Mouse (Mus musculus): ENCODE data around the gene Slc46a1. TPM values are rescaled to one million over a fixed set of nuclear protein-coding genes. Genes with fewer than 3 reads are reported as not detected.

Gene Slc46a1
- polyA plus RNA-seq, 1 experiment from 2014 or later: 20.5 TPM

GRCm38 (mm10) chr11:78448242-78448641 is 17.3 kb upstream of the Slc46a1 start:
- H3K4me3 ChIP-seq (ENCODE audit: low read depth, low read length): no peak overlapping the region
- WGBS: 80% methylated on average over 1 of the region's 1 CpGs
- no peaks in the 10 kb centered on the region for H3K4me1 ChIP-seq (ENCODE audit: control insufficient read depth, insufficient read depth, low read length)
- H3K9me3 ChIP-seq (ENCODE audit: control insufficient read depth, low read length): no peaks in the 10 kb centered on the region
- H3K4me2 ChIP-seq: no peak overlapping the region
- H3K27me3 ChIP-seq (ENCODE audit: control insufficient read depth, insufficient read depth, low read length): no peaks in the 10 kb centered on the region
- H3K36me3 ChIP-seq (ENCODE audit: control insufficient read depth, insufficient read depth, low read length): no peaks in the 10 kb centered on the region
- ATAC-seq (ENCODE audit: low FRiP score): no peak
- no peak for DNase-seq (ENCODE audit: low spot score, missing footprints)
- H3K9ac ChIP-seq (ENCODE audit: low read length): no peak overlapping the region
- no peak overlapping the region for H3K27ac ChIP-seq (ENCODE audit: low read depth, low read length)

GRCm38 (mm10) chr11:78450337-78450736 is 15.2 kb upstream of the Slc46a1 start:
- Histone ChIP-seq H3K9ac (ENCODE audit: low read length) (no peak overlapping the region), H3K36me3 (ENCODE audit: control insufficient read depth, insufficient read depth, low read length) (no peaks in the 10 kb centered on the region), H3K4me2 (no peak overlapping the region), H3K9me3 (ENCODE audit: control insufficient read depth, low read length) (no peaks in the 10 kb centered on the region), H3K4me1 (ENCODE audit: control insufficient read depth, insufficient read depth, low read length) (no peaks in the 10 kb centered on the region), H3K27me3 (ENCODE audit: control insufficient read depth, insufficient read depth, low read length) (no peaks in the 10 kb centered on the region), H3K4me3 (ENCODE audit: low read depth, low read length) (no peak overlapping the region), H3K27ac (ENCODE audit: low read depth, low read length) (no peak overlapping the region)
- WGBS: 63% methylated on average over 2 of the region's 2 CpGs
- DNase-seq (ENCODE audit: low spot score, missing footprints) (no peak), ATAC-seq (ENCODE audit: low FRiP score) (no peak)

GRCm38 (mm10) chr11:78453675-78454074 is 11.8 kb upstream of the Slc46a1 start:
- Histone ChIP-seq H3K27ac (ENCODE audit: low read depth, low read length) (no peak overlapping the region), H3K9me3 (ENCODE audit: control insufficient read depth, low read length) (no peaks in the 10 kb centered on the region), H3K27me3 (ENCODE audit: control insufficient read depth, insufficient read depth, low read length) (no peaks in the 10 kb centered on the region), H3K4me2 (no peak overlapping the region), H3K36me3 (ENCODE audit: control insufficient read depth, insufficient read depth, low read length) (no peaks in the 10 kb centered on the region), H3K4me3 (ENCODE audit: low read depth, low read length) (no peak overlapping the region), H3K9ac (ENCODE audit: low read length) (no peak overlapping the region), H3K4me1 (ENCODE audit: control insufficient read depth, insufficient read depth, low read length) (no peaks in the 10 kb centered on the region)
- DNase-seq (ENCODE audit: low spot score, missing footprints): peak; percentile 89
- ATAC-seq (ENCODE audit: low FRiP score): no peak
- 7% methylated on average over 4 of the region's 4 CpGs for whole genome bisulfite sequencing

- Histone ChIP-seq H3K36me3 (ENCODE audit: control insufficient read depth, insufficient read depth, low read length) (no peaks in the 10 kb centered on the region), H3K9ac (ENCODE audit: low read length) (no peak overlapping the region), H3K4me2 (no peak overlapping the region), H3K27me3 (ENCODE audit: control insufficient read depth, insufficient read depth, low read length) (no peaks in the 10 kb centered on the region), H3K4me3 (ENCODE audit: low read depth, low read length) (no peak overlapping the region), H3K27ac (ENCODE audit: low read depth, low read length) (no peak overlapping the region), H3K9me3 (ENCODE audit: control insufficient read depth, low read length) (no peaks in the 10 kb centered on the region), H3K4me1 (ENCODE audit: control insufficient read depth, insufficient read depth, low read length) (no peaks in the 10 kb centered on the region)
- WGBS: 70% methylated on average over 7 of the region's 7 CpGs
- DNase-seq (ENCODE audit: low spot score, missing footprints): no peak
- ATAC-seq (ENCODE audit: low FRiP score): no peak
These were observed 11.2 kb upstream of the Slc46a1 start for GRCm38 (mm10) chr11:78454276-78454675.

DNA sequence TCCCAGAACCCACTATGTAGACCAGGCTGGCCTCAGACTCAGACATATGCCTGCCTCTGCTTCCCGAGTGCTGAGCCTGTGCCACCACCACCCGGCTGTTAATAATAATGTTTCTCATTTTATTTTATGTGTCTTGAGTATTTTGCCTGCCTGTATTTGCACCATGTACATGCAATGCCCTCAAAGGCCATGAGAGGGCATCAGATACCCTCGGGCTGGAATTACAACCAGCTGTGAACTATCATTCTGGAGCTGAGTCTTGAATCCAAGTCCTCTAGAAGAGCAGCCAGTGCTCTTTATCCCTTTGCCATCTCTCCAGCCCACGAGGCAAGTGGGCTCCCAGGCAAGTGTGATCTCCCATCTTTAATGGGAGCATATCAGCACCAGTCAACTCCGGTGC is 10.2 kb upstream of the Slc46a1 start:
- Histone ChIP-seq H3K27me3 (ENCODE audit: control insufficient read depth, insufficient read depth, low read length) (no peaks in the 10 kb centered on the region), H3K9ac (ENCODE audit: low read length) (no peak overlapping the region), H3K4me3 (ENCODE audit: low read depth, low read length) (no peak overlapping the region), H3K27ac (ENCODE audit: low read depth, low read length) (no peak overlapping the region), H3K4me2 (no peak overlapping the region), H3K4me1 (ENCODE audit: control insufficient read depth, insufficient read depth, low read length) (no peaks in the 10 kb centered on the region), H3K9me3 (ENCODE audit: control insufficient read depth, low read length) (no peaks in the 10 kb centered on the region), H3K36me3 (ENCODE audit: control insufficient read depth, insufficient read depth, low read length) (no peaks in the 10 kb centered on the region)
- no peak for DNase-seq (ENCODE audit: low spot score, missing footprints)
- 44% methylated on average over 5 of the region's 5 CpGs for WGBS
- no peak for ATAC-seq (ENCODE audit: low FRiP score)

DNA sequence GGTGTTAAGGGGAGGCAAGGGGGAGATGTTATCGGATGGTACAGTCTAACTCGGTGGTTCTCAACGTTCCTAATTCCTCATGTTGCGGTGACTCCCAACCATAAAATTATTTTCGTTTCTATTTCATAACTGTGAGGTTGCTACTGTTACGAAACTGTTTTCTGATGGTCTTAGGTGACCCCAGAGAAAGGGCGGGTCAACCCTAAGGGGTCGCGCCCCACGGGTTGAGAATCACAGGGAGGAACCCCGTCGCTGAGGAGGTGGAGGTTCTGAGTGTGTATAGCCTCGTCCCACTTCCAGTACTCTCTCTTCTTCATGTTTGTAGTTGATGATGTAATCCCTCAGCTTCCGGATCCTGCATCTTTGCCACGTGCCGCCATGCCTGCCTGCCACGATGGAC is 6.8 kb upstream of the Slc46a1 start:
- H3K9ac ChIP-seq (ENCODE audit: low read length): no peak overlapping the region
- H3K27me3 ChIP-seq (ENCODE audit: control insufficient read depth, insufficient read depth, low read length): no peaks in the 10 kb centered on the region
- no peaks in the 10 kb centered on the region for H3K36me3 ChIP-seq (ENCODE audit: control insufficient read depth, insufficient read depth, low read length)
- no peak overlapping the region for H3K27ac ChIP-seq (ENCODE audit: low read depth, low read length)
- H3K9me3 ChIP-seq (ENCODE audit: control insufficient read depth, low read length): no peaks in the 10 kb centered on the region
- WGBS: 86% methylated on average over 17 of the region's 17 CpGs
- ATAC-seq (ENCODE audit: low FRiP score) (no peak), DNase-seq (ENCODE audit: low spot score, missing footprints) (no peak)
- H3K4me2 ChIP-seq: no peak overlapping the region
- H3K4me3 ChIP-seq (ENCODE audit: low read depth, low read length): no peak overlapping the region
- no peaks in the 10 kb centered on the region for H3K4me1 ChIP-seq (ENCODE audit: control insufficient read depth, insufficient read depth, low read length)

DNA sequence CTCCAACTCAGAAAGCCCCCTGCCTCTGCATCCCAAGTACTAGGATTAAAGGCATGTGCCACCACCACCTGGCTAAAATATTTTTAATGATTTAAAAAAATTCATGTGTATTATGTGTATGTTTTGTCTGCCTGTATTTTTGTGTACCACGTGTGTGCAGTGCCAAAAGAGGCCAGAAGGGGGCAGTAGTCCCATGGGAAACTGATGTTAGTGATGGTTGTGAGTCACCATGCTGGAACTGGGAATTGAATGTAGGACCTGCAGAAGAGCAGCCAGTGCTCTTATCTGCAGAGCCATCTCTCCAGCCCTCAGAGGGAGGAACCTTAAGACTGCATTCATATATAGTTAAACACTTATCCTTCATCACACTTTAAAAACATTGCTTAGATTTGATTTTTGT is 3.6 kb upstream of the Slc46a1 start:
- Histone ChIP-seq H3K4me2 (no peak overlapping the region), H3K9me3 (ENCODE audit: control insufficient read depth, low read length) (no peaks in the 10 kb centered on the region), H3K4me3 (ENCODE audit: low read depth, low read length) (no peak overlapping the region), H3K27ac (ENCODE audit: low read depth, low read length) (no peak overlapping the region), H3K4me1 (ENCODE audit: control insufficient read depth, insufficient read depth, low read length) (peaks cover 11% of the 10 kb centered on the region), H3K27me3 (ENCODE audit: control insufficient read depth, insufficient read depth, low read length) (no peaks in the 10 kb centered on the region), H3K9ac (ENCODE audit: low read length) (no peak overlapping the region), H3K36me3 (ENCODE audit: control insufficient read depth, insufficient read depth, low read length) (no peaks in the 10 kb centered on the region)
- DNase-seq (ENCODE audit: low spot score, missing footprints): peak; percentile 86
- no peak for ATAC-seq (ENCODE audit: low FRiP score)
- 50% methylated on average over 1 of the region's 1 CpGs for WGBS

GRCm38 (mm10) chr11:78462669-78463068 is 2.8 kb upstream of the Slc46a1 start:
- H3K27ac ChIP-seq (ENCODE audit: low read depth, low read length): no peak overlapping the region
- 81% methylated on average over 5 of the region's 5 CpGs for WGBS
- no peak overlapping the region for H3K9ac ChIP-seq (ENCODE audit: low read length)
- no peak overlapping the region for H3K4me2 ChIP-seq
- no peaks in the 10 kb centered on the region for H3K9me3 ChIP-seq (ENCODE audit: control insufficient read depth, low read length)
- H3K4me1 ChIP-seq (ENCODE audit: control insufficient read depth, insufficient read depth, low read length): peaks cover 11% of the 10 kb centered on the region
- ATAC-seq (ENCODE audit: low FRiP score) (no peak), DNase-seq (ENCODE audit: low spot score, missing footprints) (no peak)
- H3K27me3 ChIP-seq (ENCODE audit: control insufficient read depth, insufficient read depth, low read length): no peaks in the 10 kb centered on the region
- no peaks in the 10 kb centered on the region for H3K36me3 ChIP-seq (ENCODE audit: control insufficient read depth, insufficient read depth, low read length)
- no peak overlapping the region for H3K4me3 ChIP-seq (ENCODE audit: low read depth, low read length)

DNA sequence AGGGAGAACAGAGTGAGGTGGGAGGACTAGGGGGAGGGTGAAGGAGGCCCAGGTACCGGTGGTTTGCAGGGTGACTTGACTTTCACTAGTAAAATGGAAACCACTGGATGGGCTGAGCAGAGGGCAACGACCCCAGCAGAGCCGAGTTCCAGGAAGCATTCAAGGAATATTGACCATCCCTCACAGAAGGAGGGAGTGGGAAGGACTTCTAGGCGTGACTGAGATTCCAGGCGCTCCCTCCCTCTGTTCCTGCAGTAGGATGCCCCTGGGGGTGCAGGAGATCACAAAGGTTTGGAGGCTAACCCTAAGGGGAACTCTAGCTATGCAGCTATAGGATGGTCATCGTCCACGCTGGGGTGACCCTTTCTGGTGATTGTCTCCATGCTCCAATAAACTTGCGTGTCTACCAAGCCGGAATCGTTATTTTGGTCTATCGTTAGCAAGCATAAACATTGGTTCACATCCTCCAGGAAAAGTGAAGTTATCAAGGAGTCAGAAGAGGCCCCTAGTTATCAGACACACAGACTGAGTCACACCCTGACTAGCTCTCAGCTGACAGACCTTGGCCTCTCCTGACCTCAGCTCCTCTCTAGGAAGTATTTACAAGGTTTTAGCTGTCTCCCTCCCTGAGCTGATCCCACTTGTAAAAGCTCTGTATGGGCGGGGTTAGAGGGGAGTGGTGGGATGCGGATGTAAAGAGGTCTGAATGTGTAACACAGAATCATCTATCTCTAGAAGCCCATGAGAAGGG is 2.0 kb upstream of the Slc46a1 start:
- Histone ChIP-seq H3K4me2 (no peak overlapping the region), H3K27me3 (ENCODE audit: control insufficient read depth, insufficient read depth, low read length) (no peaks in the 10 kb centered on the region), H3K4me1 (ENCODE audit: control insufficient read depth, insufficient read depth, low read length) (peaks cover 11% of the 10 kb centered on the region), H3K27ac (ENCODE audit: low read depth, low read length) (no peak overlapping the region), H3K9ac (ENCODE audit: low read length) (no peak overlapping the region), H3K9me3 (ENCODE audit: control insufficient read depth, low read length) (no peaks in the 10 kb centered on the region), H3K36me3 (ENCODE audit: control insufficient read depth, insufficient read depth, low read length) (no peaks in the 10 kb centered on the region), H3K4me3 (ENCODE audit: low read depth, low read length) (no peak overlapping the region)
- DNase-seq (ENCODE audit: low spot score, missing footprints): no peak
- ATAC-seq (ENCODE audit: low FRiP score): no peak
- 75% methylated on average over 13 of the region's 13 CpGs for WGBS

Data from midbrain, embryonic 11.5 days (tissue).